Mouse (Mus musculus) kidney, postnatal 0 days (tissue): ENCODE results near the gene Itgb6. TPM values are rescaled to one million over a fixed set of nuclear protein-coding genes. Genes with fewer than 3 reads are reported as not detected.

Experiments
- ATAC-seq: fragments of 200-750 bp; cut with Nextera tagmentation; replicated peaks from 2 replicates; pipeline ENCODE4 v1.8.0; 2017; ENCODE audit warnings: low read depth, moderate number of reproducible peaks, moderate TSS enrichment, moderate library complexity; ENCODE audit not compliant: low FRiP score
- DNase-seq: peaks from one replicate; pipeline ENCODE4 v3.0.0-alpha.2; 2016; ENCODE audit warnings: low spot score
- H3K27ac ChIP-seq: fragments of 300-500 bp; sonication (generic); 2 replicates; pipeline ENCODE4 v1.5.1; 2014; ENCODE audit warnings: mild to moderate bottlenecking
- H3K27me3 ChIP-seq: fragments of 300-500 bp; sonication (generic); 2 replicates; pipeline ENCODE4 v1.6.1; 2014; ENCODE audit warnings: low read length, mixed read lengths; ENCODE audit not compliant: insufficient read depth
- H3K36me3 ChIP-seq: fragments of 300-500 bp; sonication (generic); 2 replicates; pipeline ENCODE4 v1.6.1; 2014; ENCODE audit warnings: low read length, mixed read lengths; ENCODE audit not compliant: insufficient read depth
- H3K4me1 ChIP-seq: fragments of 300-500 bp; sonication (generic); replicated peaks from 2 replicates; pipeline ENCODE4 v1.6.1; 2014; ENCODE audit warnings: antibody characterized with exemption, low read length, mixed read lengths; ENCODE audit not compliant: insufficient read depth
- H3K4me2 ChIP-seq: fragments of 300-500 bp; sonication (generic); 2 replicates; pipeline ENCODE4 v1.6.1; 2014; ENCODE audit warnings: mild to moderate bottlenecking, low read length, moderate library complexity, mixed read lengths
- H3K4me3 ChIP-seq: fragments of 300-500 bp; sonication (generic); replicated peaks from 2 replicates; pipeline ENCODE4 v1.5.1; 2014; ENCODE audit warnings: low read depth, low read length
- H3K9ac ChIP-seq: fragments of 300-500 bp; sonication (generic); 2 replicates; pipeline ENCODE4 v1.6.1; 2014; ENCODE audit warnings: low read depth, low read length
- H3K9me3 ChIP-seq: fragments of 300-500 bp; sonication (generic); replicated peaks from 2 replicates; pipeline ENCODE4 v1.6.1; 2016; ENCODE audit warnings: low read length, inconsistent platforms, mixed read lengths
- CTCF ChIP-seq: IDR thresholded peaks from 2 replicates; pipeline ENCODE4 v1.5.1; 2016; ENCODE audit warnings: antibody characterized with exemption, low read depth, mild to moderate bottlenecking, moderate library complexity
- WGBS: fragments of 180-500 bp; shearing (Covaris S2); extraction: QIAGEN DNeasy Blood & Tissue Kit; methylation state at CpG from one replicate; pipeline ENCODE4 v1.1.7; 2014; 5-methylcytosine and 5-hydroxymethylcytosine counted together
- polyA plus RNA-seq: library from polyadenylated mRNA; unstranded; fragments of >200 nt; fragmentation: Nextera tagmentation; extraction: Ambion mirVana; gene quantifications from 2 replicates; pipeline ENCODE4 v1.2.1, GENCODE M21; 2015

The Itgb6 gene
- polyA plus RNA-seq, 1 experiment from 2014 or later = 28.8 TPM

DNA sequence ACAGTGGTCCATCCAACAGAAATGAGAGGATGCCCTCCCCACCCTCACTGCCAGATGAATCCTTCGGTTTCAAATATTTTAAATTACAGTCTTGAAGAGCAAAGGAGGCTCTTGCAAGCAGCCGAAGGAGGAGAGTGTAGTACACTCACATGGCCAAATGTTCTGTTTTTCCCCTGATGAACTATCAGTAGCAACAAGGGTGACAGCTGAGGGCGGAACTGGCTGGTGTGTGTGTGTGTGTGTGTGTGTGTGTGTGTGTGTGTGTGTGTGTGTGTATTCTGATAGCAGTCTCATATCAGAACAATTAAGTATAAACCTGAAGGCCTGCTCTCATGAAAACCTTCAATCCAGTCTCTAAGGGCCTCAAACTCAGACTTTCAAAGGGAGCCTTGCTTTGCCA is 22.9 kb downstream of the Itgb6 start:
- no peak for TF ChIP-seq CTCF
- DNase-seq = no peak
- WGBS = 83% methylated on average over 3 of the region's 3 CpGs

DNA sequence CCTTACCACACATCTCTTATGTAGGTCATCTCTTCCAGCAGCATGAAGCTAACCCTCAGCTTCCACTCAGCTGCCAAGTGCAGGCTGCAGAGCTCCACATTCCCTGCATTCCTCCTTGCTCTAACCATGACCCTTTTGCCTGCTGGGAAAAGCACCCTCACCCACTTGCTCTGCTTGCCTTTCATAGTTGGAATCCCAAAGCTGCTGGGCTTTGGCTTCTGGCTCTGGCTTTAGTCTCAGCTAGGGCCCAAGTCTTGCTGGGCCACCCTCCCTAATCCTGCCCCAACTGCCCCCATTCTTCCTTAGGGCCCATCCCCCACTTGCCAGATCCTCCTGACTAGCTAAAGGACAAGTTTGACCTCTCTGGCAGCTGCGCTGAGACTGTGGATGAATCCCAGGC is 24.3 kb downstream of the Itgb6 start:
- TF ChIP-seq CTCF = no peak
- ATAC-seq (peak; percentile 53; the same call in 1 of the 2 replicates), DNase-seq (peak; percentile 77)
- no peak overlapping the region for H3K9ac ChIP-seq
- WGBS = 41% methylated on average over 1 of the region's 1 CpGs
- no peak overlapping the region for H3K4me3 ChIP-seq
- H3K4me2 ChIP-seq = no peak overlapping the region
- H3K27me3 ChIP-seq = no peaks in the 10 kb centered on the region
- peak overlapping the region; percentile 87 for H3K27ac ChIP-seq
- peaks cover 35% of the 10 kb centered on the region for H3K4me1 ChIP-seq
- no peaks in the 10 kb centered on the region for H3K9me3 ChIP-seq
- H3K36me3 ChIP-seq = no peaks in the 10 kb centered on the region

More for the DNA sequence above, 22.9 kb downstream of the Itgb6 start:
- H3K27me3 ChIP-seq = no peaks in the 10 kb centered on the region
- H3K4me1 ChIP-seq = peaks cover 30% of the 10 kb centered on the region
- H3K9me3 ChIP-seq = no peaks in the 10 kb centered on the region
- no peak for ATAC-seq
- H3K36me3 ChIP-seq = no peaks in the 10 kb centered on the region
- no peak overlapping the region for H3K4me2 ChIP-seq
- H3K4me3 ChIP-seq = no peak overlapping the region
- no peak overlapping the region for H3K9ac ChIP-seq
- H3K27ac ChIP-seq = no peak overlapping the region

DNA sequence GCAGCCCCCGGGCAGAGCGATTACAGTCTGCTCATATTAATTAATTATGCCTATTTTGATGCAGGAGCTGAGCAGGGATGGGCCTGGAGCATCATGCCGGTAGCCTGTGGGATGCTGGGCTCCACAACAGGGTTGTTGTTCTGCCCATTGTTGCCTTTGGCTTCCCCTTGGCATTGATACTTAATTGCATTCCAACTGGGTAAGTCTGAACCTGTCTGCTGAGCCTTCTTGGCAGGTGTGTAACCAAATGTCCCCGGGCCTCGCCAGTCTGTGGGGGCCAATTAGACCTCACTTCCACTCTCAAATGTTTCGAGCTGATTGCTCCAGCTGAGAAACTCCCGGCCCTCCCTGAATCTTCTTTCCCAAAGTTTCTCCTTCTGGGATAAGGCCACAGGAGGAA is 24.9 kb downstream of the Itgb6 start:
- WGBS = 63% methylated on average over 7 of the region's 7 CpGs
- no peak for TF ChIP-seq CTCF
- ATAC-seq (no peak), DNase-seq (no peak)
- Histone ChIP-seq H3K4me3 (no peak overlapping the region), H3K9me3 (no peaks in the 10 kb centered on the region), H3K4me1 (peaks cover 30% of the 10 kb centered on the region), H3K9ac (no peak overlapping the region), H3K36me3 (no peaks in the 10 kb centered on the region), H3K4me2 (no peak overlapping the region), H3K27ac (peak overlapping the region; percentile 87), H3K27me3 (no peaks in the 10 kb centered on the region)

DNA sequence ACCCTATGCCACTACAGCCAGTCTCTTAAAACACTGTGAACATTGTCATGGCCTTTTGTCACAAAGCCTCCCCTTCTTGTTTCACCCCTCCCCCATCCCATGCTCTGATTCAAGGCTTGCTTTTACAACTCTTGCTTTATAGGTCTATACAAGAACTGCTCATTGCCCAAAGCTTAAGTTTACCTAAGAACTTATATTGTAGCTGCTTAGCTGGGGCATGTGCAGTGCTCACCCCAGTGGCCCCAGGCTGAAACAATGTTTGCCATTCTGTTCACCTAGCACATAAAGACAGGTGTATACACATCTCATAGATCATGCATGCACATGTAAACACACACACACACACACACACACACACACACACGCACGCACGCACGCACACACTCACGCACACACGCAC is 25.9 kb downstream of the Itgb6 start:
- H3K9me3 ChIP-seq = no peaks in the 10 kb centered on the region
- ATAC-seq (no peak), DNase-seq (no peak)
- no peak overlapping the region for H3K4me3 ChIP-seq
- no peak overlapping the region for H3K27ac ChIP-seq
- peaks cover 31% of the 10 kb centered on the region for H3K4me1 ChIP-seq
- H3K36me3 ChIP-seq = no peaks in the 10 kb centered on the region
- WGBS = 94% methylated on average over 6 of the region's 6 CpGs
- no peak overlapping the region for H3K4me2 ChIP-seq
- TF ChIP-seq CTCF = no peak
- H3K27me3 ChIP-seq = no peaks in the 10 kb centered on the region
- no peak overlapping the region for H3K9ac ChIP-seq

DNA sequence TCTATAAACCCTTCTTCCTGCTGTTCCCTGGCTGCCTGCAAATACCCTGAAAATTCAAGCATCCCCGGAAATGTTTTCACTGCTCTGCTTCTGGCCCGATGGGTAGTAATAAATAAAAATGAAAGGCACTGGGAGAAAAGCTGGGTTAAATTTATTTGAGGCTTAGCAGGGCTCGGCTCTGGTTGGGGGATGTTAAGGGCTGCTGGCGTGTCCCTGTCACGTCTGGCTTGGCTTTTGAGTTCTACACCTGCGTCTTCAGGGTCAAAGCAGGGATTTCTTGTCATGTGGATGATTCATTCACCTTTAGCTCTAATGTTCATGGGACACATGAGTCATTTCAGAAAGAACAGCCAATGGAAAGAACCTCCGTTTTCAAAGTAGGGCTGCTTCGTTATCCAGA is 26.7 kb downstream of the Itgb6 start:
- Histone ChIP-seq H3K4me2 (no peak overlapping the region), H3K4me1 (peaks cover 31% of the 10 kb centered on the region), H3K9ac (no peak overlapping the region), H3K27ac (no peak overlapping the region), H3K9me3 (no peaks in the 10 kb centered on the region), H3K36me3 (no peaks in the 10 kb centered on the region), H3K4me3 (no peak overlapping the region), H3K27me3 (no peaks in the 10 kb centered on the region)
- WGBS = 34% methylated on average over 8 of the region's 8 CpGs
- no peak for TF ChIP-seq CTCF
- no peak for ATAC-seq
- DNase-seq = peak; percentile 45

DNA sequence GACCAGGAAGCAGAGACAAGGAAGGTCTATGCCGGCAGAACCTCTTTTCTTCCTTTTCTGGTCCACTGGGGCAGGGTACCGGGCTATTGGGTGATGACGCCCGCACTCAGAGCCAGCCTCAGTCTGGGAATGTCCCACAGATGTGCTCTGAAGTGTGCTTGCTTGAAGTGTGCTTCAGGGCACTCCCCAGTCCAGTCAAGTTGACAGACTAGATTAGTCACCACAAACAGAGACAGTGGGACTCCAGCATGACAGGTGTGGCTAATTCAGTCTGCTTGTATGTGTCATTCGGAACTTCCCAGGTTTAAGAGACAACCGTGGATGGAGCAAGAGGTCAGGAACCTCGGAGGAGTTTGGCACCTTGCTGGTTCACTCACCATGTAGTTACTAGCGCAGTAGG is 27.9 kb downstream of the Itgb6 start:
- 85% methylated on average over 8 of the region's 8 CpGs for WGBS
- Histone ChIP-seq H3K27me3 (no peaks in the 10 kb centered on the region), H3K4me3 (no peak overlapping the region), H3K4me1 (peaks cover 28% of the 10 kb centered on the region), H3K9ac (no peak overlapping the region), H3K36me3 (no peaks in the 10 kb centered on the region), H3K9me3 (no peaks in the 10 kb centered on the region), H3K4me2 (no peak overlapping the region), H3K27ac (0 out of 2 replicates have a peak overlapping the region, but pooled peaks have one; percentile 13)
- no peak for TF ChIP-seq CTCF
- ATAC-seq = no peak
- no peak for DNase-seq

DNA sequence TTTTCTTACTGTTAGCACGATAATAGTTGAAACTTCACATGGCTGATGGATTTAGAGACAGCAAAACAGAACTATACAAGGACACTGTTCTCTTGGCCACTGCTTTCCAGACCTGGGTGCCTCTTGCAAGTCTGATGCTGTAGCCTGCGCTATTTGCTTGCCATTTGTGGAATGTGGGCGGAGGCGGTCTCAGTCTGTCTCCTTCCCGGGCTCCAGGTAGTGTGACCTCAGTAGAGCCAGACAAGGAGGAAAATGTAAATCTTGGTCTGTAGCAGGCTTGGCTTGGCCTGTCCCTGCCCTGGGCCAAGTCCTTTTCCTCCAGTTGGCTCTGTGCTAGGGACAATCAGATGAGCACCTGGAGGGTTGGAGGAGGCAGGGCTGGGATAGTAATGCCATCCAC is 30.2 kb downstream of the Itgb6 start:
- DNase-seq = peak; percentile 41
- 56% methylated on average over 5 of the region's 5 CpGs for WGBS
- Histone ChIP-seq H3K4me1 (0 out of 2 replicates have a peak, but pooled peaks cover 12% of the 10 kb centered on the region), H3K4me3 (no peak overlapping the region), H3K9ac (no peak overlapping the region), H3K27me3 (no peaks in the 10 kb centered on the region), H3K27ac (no peak overlapping the region; the same call in 1 of the 2 replicates), H3K36me3 (no peaks in the 10 kb centered on the region), H3K9me3 (no peaks in the 10 kb centered on the region), H3K4me2 (no peak overlapping the region)
- 0 out of 2 replicates have a peak, but pooled peaks have one; percentile 18 for ATAC-seq
- TF ChIP-seq CTCF = no peak
